Mouse (Mus musculus) hindbrain, postnatal 0 days (tissue): ENCODE measurements at regions not wholly inside any gene's neighbourhood (a gene's known extent, or its start where the extent isn't known, plus 50 kb on each side); places are given as distances from the start of the nearest gene placed in this dataset.

Source experiments
- ATAC-seq: fragments of 200-750 bp; cut with Nextera tagmentation; 2 replicates; pipeline ENCODE4 v1.8.0; 2017; ENCODE audit warnings: mild to moderate bottlenecking, moderate TSS enrichment, moderate library complexity
- DNase-seq: peaks from one replicate; pipeline ENCODE4 v3.0.0-alpha.2; 2015; ENCODE audit warnings: low spot score
- H3K27ac ChIP-seq: fragments of 300-500 bp; sonication (generic); 2 replicates; pipeline ENCODE4 v1.5.1; 2014; ENCODE audit warnings: mild to moderate bottlenecking
- H3K27me3 ChIP-seq: fragments of 300-500 bp; sonication (generic); 2 replicates; pipeline ENCODE4 v1.6.1; 2014; ENCODE audit warnings: low read length, mixed read lengths; ENCODE audit not compliant: insufficient read depth
- H3K36me3 ChIP-seq: fragments of 300-500 bp; sonication (generic); 2 replicates; pipeline ENCODE4 v1.6.1; 2014; ENCODE audit warnings: low read length, mixed read lengths; ENCODE audit not compliant: insufficient read depth
- H3K4me1 ChIP-seq: fragments of 300-500 bp; sonication (generic); 2 replicates; pipeline ENCODE4 v1.6.1; 2014; ENCODE audit warnings: antibody characterized with exemption, low read length, mixed read lengths; ENCODE audit not compliant: insufficient read depth
- H3K4me2 ChIP-seq: fragments of 300-500 bp; sonication (generic); 2 replicates; pipeline ENCODE4 v1.6.1; 2014; ENCODE audit warnings: low read depth, mild to moderate bottlenecking, low read length, moderate library complexity, mixed read lengths
- H3K4me3 ChIP-seq: fragments of 300-500 bp; sonication (generic); 2 replicates; pipeline ENCODE4 v1.5.1; 2014; ENCODE audit warnings: low read length
- H3K9ac ChIP-seq: fragments of 300-500 bp; sonication (generic); replicated peaks from 2 replicates; pipeline ENCODE4 v1.6.1; 2014; ENCODE audit warnings: mild to moderate bottlenecking, low read length, moderate library complexity, mixed read lengths
- H3K9me3 ChIP-seq: fragments of 300-500 bp; sonication (generic); 2 replicates; pipeline ENCODE4 v1.6.1; 2016; ENCODE audit warnings: low read length, mixed read lengths
- CTCF ChIP-seq: IDR thresholded peaks from 2 replicates; pipeline ENCODE4 v1.5.1; 2016; ENCODE audit warnings: antibody characterized with exemption, control low read depth, low read depth
- WGBS: fragments of 180-500 bp; shearing (Covaris S2); extraction: QIAGEN DNeasy Blood & Tissue Kit; methylation state at CpG from one replicate; pipeline ENCODE4 v1.1.7; 2014; 5-methylcytosine and 5-hydroxymethylcytosine counted together

DNA sequence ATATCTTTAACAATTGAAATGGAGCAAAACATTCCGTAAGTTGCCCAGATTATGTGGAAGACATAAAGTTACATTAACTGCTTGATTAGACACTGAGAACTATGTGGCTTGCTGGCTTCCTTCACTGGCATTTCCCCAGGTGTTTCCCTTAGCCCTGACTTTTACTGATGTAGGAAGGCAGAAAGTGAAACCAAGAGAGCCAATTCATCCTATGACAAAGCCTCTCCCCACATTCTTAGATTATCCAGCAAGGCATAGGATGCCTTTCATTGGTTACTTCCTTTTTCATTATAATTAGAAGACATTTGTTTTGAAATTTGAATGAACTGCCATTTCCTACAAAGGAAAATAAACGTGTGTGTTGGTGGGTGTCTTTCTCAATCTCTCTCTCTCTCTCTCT, 72.1 kb downstream of the Cdc42ep3 start:
- no peaks in the 10 kb centered on the region for H3K27me3 ChIP-seq
- 43% methylated on average over 2 of the region's 2 CpGs for WGBS
- H3K4me1 ChIP-seq = no peaks in the 10 kb centered on the region
- TF ChIP-seq CTCF = no peak
- DNase-seq (no peak), ATAC-seq (no peak)
- no peak overlapping the region for H3K4me3 ChIP-seq
- H3K36me3 ChIP-seq = no peaks in the 10 kb centered on the region
- H3K27ac ChIP-seq = no peak overlapping the region
- H3K9me3 ChIP-seq = no peaks in the 10 kb centered on the region
- H3K4me2 ChIP-seq = no peak overlapping the region
- no peak overlapping the region for H3K9ac ChIP-seq

DNA sequence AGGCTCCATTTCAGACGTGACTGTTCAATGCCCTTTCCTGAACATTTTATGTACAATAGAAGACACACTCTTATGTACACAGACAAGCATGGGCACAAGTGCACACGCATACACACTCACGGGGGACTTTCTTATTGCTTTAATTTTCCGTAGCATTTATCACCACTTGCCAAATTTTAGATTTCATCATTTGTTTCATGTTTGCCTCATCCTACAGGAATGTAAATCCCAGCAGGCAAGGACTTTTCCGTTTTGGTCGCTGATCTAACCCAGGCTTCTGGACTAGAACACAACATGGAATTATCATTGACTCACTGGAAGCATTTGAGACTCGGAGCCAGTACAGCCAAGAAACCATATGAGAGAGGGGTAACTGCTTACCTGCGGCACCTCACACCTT, 81.3 kb downstream of the Cdc42ep3 start:
- 84% methylated on average over 8 of the region's 8 CpGs for WGBS

DNA sequence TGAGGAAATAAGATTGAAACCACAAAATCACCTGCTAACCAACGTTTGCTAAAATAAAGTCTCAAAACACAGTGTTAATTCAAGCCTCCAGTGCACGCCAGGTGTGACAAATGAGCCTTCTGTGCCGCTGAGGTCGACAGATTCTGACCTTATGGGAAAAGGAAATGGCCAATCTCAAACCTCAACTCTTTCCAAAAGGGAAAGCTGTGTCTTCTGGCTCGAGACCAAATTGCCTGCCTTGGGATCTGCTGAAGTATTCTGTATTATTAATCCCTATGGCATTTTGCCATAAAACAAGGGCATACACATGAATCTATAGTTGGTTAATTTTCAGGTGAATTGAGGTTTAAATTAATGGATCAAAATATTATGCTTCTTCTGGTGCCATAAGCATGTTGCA, 95.2 kb downstream of the Cdc42ep3 start:
- peak; percentile 61 for DNase-seq
- WGBS = 45% methylated on average over 5 of the region's 5 CpGs
- no peaks in the 10 kb centered on the region for H3K9me3 ChIP-seq
- H3K4me1 ChIP-seq = 0 out of 2 replicates have a peak, but pooled peaks cover 3% of the 10 kb centered on the region
- TF ChIP-seq CTCF = no peak
- no peaks in the 10 kb centered on the region for H3K36me3 ChIP-seq
- H3K27ac ChIP-seq = no peak overlapping the region
- ATAC-seq = no peak
- no peak overlapping the region for H3K4me3 ChIP-seq
- H3K9ac ChIP-seq = no peak overlapping the region
- no peak overlapping the region for H3K4me2 ChIP-seq
- no peaks in the 10 kb centered on the region for H3K27me3 ChIP-seq

More for the DNA sequence above, 81.3 kb downstream of the Cdc42ep3 start:
- Histone ChIP-seq H3K27ac (no peak overlapping the region), H3K9ac (no peak overlapping the region), H3K36me3 (no peaks in the 10 kb centered on the region), H3K4me3 (no peak overlapping the region), H3K4me1 (no peaks in the 10 kb centered on the region), H3K27me3 (no peaks in the 10 kb centered on the region), H3K9me3 (no peaks in the 10 kb centered on the region), H3K4me2 (no peak overlapping the region)
- no peak for TF ChIP-seq CTCF
- ATAC-seq (no peak), DNase-seq (no peak)

DNA sequence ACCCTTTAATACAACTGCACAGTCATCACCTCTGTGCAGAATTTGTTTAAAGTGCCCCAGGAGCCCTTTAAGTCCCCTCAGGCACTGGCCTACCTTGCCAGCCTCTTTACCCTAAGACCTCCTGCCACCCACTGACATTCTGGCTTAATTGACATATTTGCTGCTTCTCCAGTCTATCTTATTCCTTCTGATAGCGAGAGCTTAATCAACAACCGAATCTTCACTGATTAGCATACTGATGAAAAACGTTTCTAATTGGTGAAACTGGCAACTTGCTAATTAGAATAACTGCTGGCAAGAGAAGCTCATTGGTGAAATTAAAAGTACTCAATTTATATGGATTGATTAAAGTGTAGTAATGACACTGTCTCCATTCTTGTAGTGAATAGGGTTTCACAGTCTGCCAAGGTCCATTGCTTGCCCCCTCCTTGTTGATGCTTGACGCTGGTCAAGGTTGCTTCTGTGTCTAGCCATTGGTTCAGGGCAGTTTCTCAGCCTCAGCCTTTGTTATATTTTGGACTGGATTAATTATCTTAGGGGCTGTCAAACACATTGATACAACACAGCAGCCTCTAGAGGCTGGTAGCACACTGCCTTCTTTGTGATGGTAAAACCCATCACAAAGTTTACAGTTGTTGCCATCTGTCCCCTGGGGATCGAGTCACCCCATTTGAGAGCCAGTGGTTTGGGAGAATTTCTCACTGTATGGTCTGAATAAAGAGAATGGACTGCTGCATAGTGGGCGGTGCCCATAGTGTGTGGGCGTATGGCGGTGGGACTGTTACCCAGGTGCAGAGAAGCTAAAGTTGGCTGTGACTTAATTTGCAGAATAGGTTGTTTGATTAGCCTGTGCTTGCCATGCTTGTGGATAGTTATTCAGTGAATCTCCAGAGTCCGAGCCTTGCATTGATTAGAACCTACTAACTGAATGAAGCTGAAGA, 107.7 kb downstream of the Cdc42ep3 start:
- no peak overlapping the region for H3K4me3 ChIP-seq
- no peak for TF ChIP-seq CTCF
- H3K9ac ChIP-seq = no peak overlapping the region
- no peak overlapping the region for H3K27ac ChIP-seq
- ATAC-seq = no peak
- WGBS = 63% methylated on average over 9 of the region's 9 CpGs
- no peak for DNase-seq
- H3K9me3 ChIP-seq = no peaks in the 10 kb centered on the region
- no peaks in the 10 kb centered on the region; the same call in 1 of the 2 replicates for H3K4me1 ChIP-seq
- H3K27me3 ChIP-seq = no peaks in the 10 kb centered on the region
- H3K4me2 ChIP-seq = no peak overlapping the region
- no peaks in the 10 kb centered on the region for H3K36me3 ChIP-seq

DNA sequence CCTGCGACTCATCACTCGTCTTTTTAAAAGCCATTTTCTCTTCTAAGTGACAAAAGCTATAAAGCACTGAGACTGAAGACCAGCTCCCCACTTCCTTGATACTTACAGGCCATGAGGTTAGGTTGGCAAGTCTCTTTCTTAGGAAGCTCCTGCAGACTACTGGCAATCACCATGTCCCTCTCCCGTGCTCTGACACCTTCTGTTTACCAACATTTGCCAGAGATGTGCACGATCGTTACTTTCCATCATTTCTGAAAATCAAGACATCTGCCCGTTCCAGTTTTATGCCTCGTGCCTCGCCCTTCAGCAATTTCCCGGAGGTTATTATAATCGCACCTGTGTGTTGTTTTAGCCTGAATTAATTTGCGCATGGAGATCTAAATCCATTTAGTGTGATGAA, 110.8 kb downstream of the Cdc42ep3 start:
- no peak for DNase-seq
- H3K27ac ChIP-seq = no peak overlapping the region
- no peaks in the 10 kb centered on the region for H3K9me3 ChIP-seq
- WGBS = 70% methylated on average over 11 of the region's 11 CpGs
- no peaks in the 10 kb centered on the region for H3K36me3 ChIP-seq
- no peak for TF ChIP-seq CTCF
- no peak overlapping the region for H3K9ac ChIP-seq
- H3K4me1 ChIP-seq = no peaks in the 10 kb centered on the region; the same call in 1 of the 2 replicates
- no peak overlapping the region for H3K4me2 ChIP-seq
- H3K4me3 ChIP-seq = no peak overlapping the region
- no peak for ATAC-seq
- no peaks in the 10 kb centered on the region for H3K27me3 ChIP-seq

DNA sequence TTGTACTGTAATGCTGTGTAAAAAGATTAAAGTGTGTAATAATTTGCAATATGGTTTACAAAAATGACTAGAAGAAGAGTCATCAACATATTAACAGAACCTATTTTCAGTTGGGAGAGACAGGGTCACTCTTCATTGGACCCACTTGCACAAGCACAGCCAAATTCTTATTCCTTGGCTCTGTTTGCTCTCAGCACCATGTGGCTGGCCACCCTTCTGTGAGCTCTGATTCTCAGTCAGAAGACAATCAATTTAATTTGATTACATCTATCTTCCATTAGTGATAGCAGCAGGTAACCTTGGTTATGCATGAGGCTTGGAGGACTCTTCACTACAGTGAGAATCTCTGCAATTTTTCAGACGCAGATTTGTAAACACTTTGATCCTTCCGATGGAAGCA, 111.5 kb downstream of the Cdc42ep3 start:
- TF ChIP-seq CTCF = no peak
- Histone ChIP-seq H3K4me1 (no peaks in the 10 kb centered on the region; the same call in 1 of the 2 replicates), H3K9me3 (no peaks in the 10 kb centered on the region), H3K36me3 (no peaks in the 10 kb centered on the region), H3K9ac (no peak overlapping the region), H3K27ac (no peak overlapping the region), H3K4me3 (no peak overlapping the region), H3K4me2 (no peak overlapping the region), H3K27me3 (no peaks in the 10 kb centered on the region)
- DNase-seq (no peak), ATAC-seq (no peak)
- 84% methylated on average over 2 of the region's 2 CpGs for WGBS

DNA sequence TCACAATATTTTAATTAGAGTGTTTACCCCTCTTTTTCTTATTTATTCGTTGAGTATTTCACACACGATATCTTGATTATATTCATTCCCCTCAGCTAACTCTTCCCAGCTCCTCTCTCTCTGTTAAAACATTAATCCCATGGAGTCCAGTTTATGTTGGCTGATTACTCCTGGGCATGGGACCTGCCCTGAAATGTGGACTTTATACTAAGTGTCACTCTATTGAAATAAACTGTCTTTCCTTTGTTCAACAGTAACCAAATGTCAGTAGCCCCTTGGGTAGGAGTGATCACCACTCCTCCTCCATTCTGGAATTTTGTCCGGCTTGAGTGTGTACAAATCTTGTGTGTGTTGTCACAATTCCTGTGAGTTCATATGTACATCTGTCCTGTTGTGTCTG, 113.4 kb downstream of the Cdc42ep3 start:
- 85% methylated on average over 3 of the region's 3 CpGs for WGBS
- H3K4me1 ChIP-seq = no peaks in the 10 kb centered on the region
- no peak overlapping the region for H3K4me3 ChIP-seq
- no peaks in the 10 kb centered on the region for H3K36me3 ChIP-seq
- H3K27ac ChIP-seq = no peak overlapping the region
- no peak overlapping the region for H3K9ac ChIP-seq
- ATAC-seq (no peak), DNase-seq (no peak)
- TF ChIP-seq CTCF = no peak
- H3K4me2 ChIP-seq = no peak overlapping the region
- H3K9me3 ChIP-seq = no peaks in the 10 kb centered on the region
- H3K27me3 ChIP-seq = no peaks in the 10 kb centered on the region
